In the genomic region with DNA sequence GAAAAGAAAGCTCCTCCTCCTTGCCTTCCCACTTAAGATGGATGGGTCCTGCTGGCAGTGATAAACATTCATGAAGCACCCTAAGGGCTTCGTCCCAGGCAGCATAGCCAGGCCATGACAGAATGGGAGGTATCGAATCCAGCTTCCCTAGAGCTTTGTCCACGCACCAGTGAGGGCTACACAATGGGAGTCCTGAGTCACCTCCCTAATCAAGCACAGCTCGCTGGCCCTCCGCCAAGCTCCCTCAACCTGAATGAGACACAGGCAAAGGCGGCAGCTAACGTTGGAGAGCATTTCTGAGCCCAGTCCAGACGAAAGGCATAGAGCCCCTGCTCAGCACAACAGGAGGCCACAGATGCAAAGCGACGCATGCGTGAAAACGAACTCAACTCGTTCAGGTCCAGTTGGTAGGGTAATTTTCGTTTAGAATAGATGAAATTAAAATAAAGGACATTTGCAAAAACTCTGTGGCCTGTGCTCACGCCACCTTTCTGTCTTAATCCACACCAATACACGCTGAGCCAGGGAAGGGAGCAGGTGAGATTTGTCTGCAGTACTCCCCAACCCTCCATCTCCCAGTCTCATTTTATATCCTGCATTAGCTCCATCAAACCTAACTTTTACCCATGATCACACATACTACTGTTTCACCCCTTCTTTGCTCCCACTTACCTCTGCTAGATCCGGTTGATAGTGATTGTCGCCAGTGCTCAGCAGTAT, we compare ENCODE assay signal across 8 mouse cellular contexts.
A peak's percentile ranks its signal among the peaks of the same experiment; 100 is the strongest.
DNase-seq lines count a peak whose midpoint lies in the region; ATAC-seq lines count a peak whose summit lies in the region.

No protein-coding gene starts in this region.

- H3K27ac ChIP-seq in liver, embryonic 12.5 days: no peak overlapping the region
- peak overlapping the region; percentile 7; the same call in 1 of the 2 replicates for H3K27ac ChIP-seq in midbrain, embryonic 10.5 days (replicated peaks)

- no peak overlapping the region for H3K4me3 ChIP-seq in liver, embryonic 12.5 days
- H3K4me3 ChIP-seq in midbrain, embryonic 10.5 days: no peak overlapping the region

- no peaks in the 10 kb centered on the region for H3K9me3 ChIP-seq in liver, embryonic 12.5 days (replicated peaks)
- H3K9me3 ChIP-seq in midbrain, embryonic 10.5 days (replicated peaks): no peaks in the 10 kb centered on the region

- DNase-seq in liver: peak; percentile 12
- DNase-seq in cerebellum, postnatal 36 days: peak; percentile 79 to 80
- DNase-seq in heart, adult 8-10 months (ENCODE audit: low spot score): peak; percentile 26
- DNase-seq in kidney, postnatal 25 days: peak; percentile 14 to 41
- DNase-seq in midbrain, embryonic 10.5 days (ENCODE audit: low spot score): peak; percentile 50
- peak; percentile 18 for DNase-seq in right cerebral cortex, postnatal 25 days
- DNase-seq in B cell, adult 2 months: no peak

- 33% methylated on average over 18 of the region's 18 CpGs for WGBS in liver, embryonic 12.5 days (ENCODE audit: insufficient replicate concordance)
- WGBS in midbrain, embryonic 10.5 days: 25% methylated on average over 18 of the region's 18 CpGs

- H3K4me2 ChIP-seq in liver, embryonic 12.5 days: no peak overlapping the region

- no peaks in the 10 kb centered on the region for H3K27me3 ChIP-seq in liver, embryonic 12.5 days (replicated peaks)
- no peaks in the 10 kb centered on the region for H3K27me3 ChIP-seq in midbrain, embryonic 10.5 days (ENCODE audit: low read depth, poor library complexity, severe bottlenecking)

- H3K4me1 ChIP-seq in liver, embryonic 12.5 days: no peaks in the 10 kb centered on the region
- peaks cover 9% of the 10 kb centered on the region; the same call in 1 of the 2 replicates for H3K4me1 ChIP-seq in midbrain, embryonic 10.5 days

- H3K9ac ChIP-seq in liver, embryonic 12.5 days: no peak overlapping the region

- ATAC-seq in liver, embryonic 12.5 days: no peak

- H3K36me3 ChIP-seq in liver, embryonic 12.5 days: no peaks in the 10 kb centered on the region
- H3K36me3 ChIP-seq in midbrain, embryonic 10.5 days: no peaks in the 10 kb centered on the region

Comparison
In these comparisons a context has a peak if more than half of its experiments do, and no peak if none do; other contexts are left out.
1. DNase-seq: peak in liver (single experiment), cerebellum, postnatal 36 days (2 of 2), heart, adult 8-10 months (single experiment), kidney, postnatal 25 days (2 of 2), midbrain, embryonic 10.5 days (single experiment) and right cerebral cortex, postnatal 25 days (single experiment); none in B cell, adult 2 months (0 of 2).